Mouse (Mus musculus) E14TG2a.4 (cell line): ENCODE results near the gene Smyd1.

Source experiments
- H3K27me3 ChIP-seq: 2 replicates; pipeline ENCODE4 v1.6.1; 2014; ENCODE audit warnings: low read length, control low read depth; ENCODE audit not compliant: insufficient read depth
- H3K36me3 ChIP-seq: 2 replicates; pipeline ENCODE4 v1.6.1; 2014; ENCODE audit warnings: low read length, control low read depth; ENCODE audit not compliant: insufficient read depth
- H3K4me1 ChIP-seq: replicated peaks from 2 replicates; pipeline ENCODE4 v1.6.1; 2014; ENCODE audit warnings: low read depth, low read length, control low read depth
- H3K4me3 ChIP-seq: replicated peaks from 2 replicates; pipeline ENCODE4 v1.5.1; 2014; ENCODE audit warnings: mild to moderate bottlenecking, low read length
- H3K9me3 ChIP-seq: 2 replicates; pipeline ENCODE4 v1.6.1; 2014; ENCODE audit warnings: low read length, control low read depth
- CTCF ChIP-seq: conservative IDR thresholded peaks from 2 replicates; pipeline ENCODE4 v1.5.1; 2014; ENCODE audit warnings: low read length
- NANOG ChIP-seq: IDR thresholded peaks from 2 replicates; pipeline ENCODE4 v1.6.1; 2014; ENCODE audit warnings: borderline replicate concordance, low read length, mixed read lengths
- POU5F1 ChIP-seq: IDR thresholded peaks from 2 replicates; pipeline ENCODE4 v1.6.1; 2014; ENCODE audit warnings: low read length, borderline replicate concordance

The Smyd1 gene

DNA sequence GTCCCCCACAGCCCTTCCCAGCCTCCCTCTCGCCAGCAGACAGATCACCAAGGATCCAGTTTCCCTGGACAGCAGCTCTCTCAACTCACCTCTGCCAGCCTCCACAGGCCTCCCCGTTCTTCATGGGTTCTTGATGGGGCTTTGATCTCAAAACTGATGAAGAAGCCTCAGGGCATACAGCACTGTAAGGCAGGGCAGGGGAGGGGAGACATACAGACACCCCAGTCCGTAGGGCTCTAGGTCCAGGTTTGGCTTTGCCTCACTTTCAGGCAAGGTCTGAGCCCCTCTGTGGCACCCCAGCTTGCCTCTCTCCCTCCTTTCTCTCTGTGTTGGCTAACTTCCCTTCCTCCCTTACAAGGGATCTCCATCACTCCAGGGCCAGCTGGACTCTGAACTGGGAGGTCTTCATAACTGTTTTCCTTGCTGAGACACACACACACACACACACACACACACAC is at the start of gene Smyd1:
Gene Smyd1, minus strand, starts transcription at position 408 of the 458 bp plus-strand sequence.
- Histone ChIP-seq H3K4me1 (peaks cover 4% of the 10 kb centered on the region; the same call in 1 of the 2 replicates), H3K4me3 (no peak within 1 kb of the TSS; the same call in 1 of the 2 replicates), H3K27me3 (peaks cover 4% of the 10 kb centered on the region; the same call in 1 of the 2 replicates), H3K36me3 (no peaks in the 10 kb centered on the region), H3K9me3 (no peaks in the 10 kb centered on the region)
- TF ChIP-seq NANOG, result no peak
- no peak for TF ChIP-seq CTCF

DNA sequence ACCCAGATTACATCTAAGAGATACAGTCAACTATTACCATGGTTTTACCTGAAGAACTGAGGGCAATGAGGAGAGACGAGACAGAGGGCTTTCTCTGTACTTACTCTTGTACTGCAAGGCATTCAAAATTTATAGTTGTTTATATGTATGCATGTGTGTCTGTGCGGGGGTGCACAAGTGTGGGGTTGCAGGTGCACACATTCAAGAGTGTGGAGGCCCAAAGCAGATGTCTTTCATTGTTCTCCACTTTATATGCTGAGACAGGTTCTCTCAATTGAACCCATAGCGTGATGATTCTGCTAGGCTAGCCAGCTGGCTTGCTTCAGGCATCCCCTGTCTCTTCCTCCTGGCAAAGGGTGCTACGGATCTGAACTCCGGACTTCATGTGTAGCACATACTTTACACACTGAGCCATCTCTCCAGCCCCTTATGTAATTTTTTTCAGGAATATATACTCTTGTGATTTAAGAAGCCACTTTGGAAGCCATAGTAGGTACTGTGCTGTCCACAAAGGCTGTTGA is 49.1 kb upstream of the Smyd1 start:
- Histone ChIP-seq H3K4me3 (no peak overlapping the region), H3K27me3 (peaks cover 18% of the 10 kb centered on the region), H3K4me1 (peaks cover 14% of the 10 kb centered on the region), H3K9me3 (no peaks in the 10 kb centered on the region), H3K36me3 (no peaks in the 10 kb centered on the region)
- no peak for TF ChIP-seq CTCF
- no peak for TF ChIP-seq NANOG
- TF ChIP-seq POU5F1, result no peak

DNA sequence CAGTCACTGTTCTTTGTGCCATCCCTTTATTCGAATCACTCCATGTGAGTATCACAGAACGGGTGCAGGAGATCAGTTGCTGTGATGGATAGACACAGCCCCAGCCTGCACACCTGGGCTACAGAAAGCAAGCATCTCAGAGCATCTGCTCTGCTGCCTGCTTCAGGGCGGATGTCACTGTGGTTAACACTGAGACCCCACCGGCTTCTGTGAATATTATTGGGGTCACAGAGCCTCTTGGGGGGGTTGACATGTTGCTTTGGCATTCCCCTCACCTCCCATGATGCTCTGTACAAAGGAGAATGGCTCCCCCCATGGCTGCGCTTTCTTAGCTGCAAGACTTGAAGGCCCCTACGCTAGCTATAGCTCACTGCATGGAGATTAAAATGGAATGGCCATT is 47.4 kb upstream of the Smyd1 start:
- peaks cover 9% of the 10 kb centered on the region for H3K4me1 ChIP-seq
- no peak overlapping the region for H3K4me3 ChIP-seq
- H3K9me3 ChIP-seq, result no peaks in the 10 kb centered on the region
- TF ChIP-seq CTCF, result no peak
- no peak for TF ChIP-seq POU5F1
- TF ChIP-seq NANOG, result no peak
- peaks cover 17% of the 10 kb centered on the region for H3K27me3 ChIP-seq
- no peaks in the 10 kb centered on the region for H3K36me3 ChIP-seq

DNA sequence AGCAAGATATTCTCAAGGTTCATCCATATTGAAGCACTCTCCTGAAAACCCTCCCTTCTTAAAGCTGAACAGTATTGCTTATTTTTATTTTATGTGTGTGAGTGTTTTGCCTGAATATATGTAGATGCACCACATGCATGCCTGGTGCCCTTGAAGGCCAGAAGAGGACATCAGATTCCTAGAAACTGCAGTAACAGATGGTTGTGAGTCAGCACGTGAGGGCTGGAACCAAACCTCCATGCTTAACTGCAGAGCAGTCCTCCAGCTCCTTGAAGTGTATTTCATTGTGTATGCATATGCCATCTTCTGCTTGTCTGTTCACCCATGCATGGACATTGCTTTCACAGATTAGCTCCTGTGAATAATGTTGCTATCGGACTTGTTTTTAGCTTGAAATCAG is 42.0 kb upstream of the Smyd1 start:
- H3K36me3 ChIP-seq, result no peaks in the 10 kb centered on the region
- H3K9me3 ChIP-seq, result no peaks in the 10 kb centered on the region
- no peaks in the 10 kb centered on the region for H3K27me3 ChIP-seq
- TF ChIP-seq POU5F1 (no peak), CTCF (no peak), NANOG (no peak)
- H3K4me3 ChIP-seq, result no peak overlapping the region
- H3K4me1 ChIP-seq, result peaks cover 7% of the 10 kb centered on the region

- H3K4me3 ChIP-seq, result no peak overlapping the region
- H3K9me3 ChIP-seq, result no peaks in the 10 kb centered on the region
- no peaks in the 10 kb centered on the region for H3K36me3 ChIP-seq
- peaks cover 7% of the 10 kb centered on the region for H3K4me1 ChIP-seq
- H3K27me3 ChIP-seq, result no peaks in the 10 kb centered on the region
- TF ChIP-seq POU5F1, result no peak
- TF ChIP-seq CTCF, result no peak
- no peak for TF ChIP-seq NANOG
Measured at GRCm38 (mm10) chr6:71361156-71361670, 39.2 kb upstream of the Smyd1 start.

DNA sequence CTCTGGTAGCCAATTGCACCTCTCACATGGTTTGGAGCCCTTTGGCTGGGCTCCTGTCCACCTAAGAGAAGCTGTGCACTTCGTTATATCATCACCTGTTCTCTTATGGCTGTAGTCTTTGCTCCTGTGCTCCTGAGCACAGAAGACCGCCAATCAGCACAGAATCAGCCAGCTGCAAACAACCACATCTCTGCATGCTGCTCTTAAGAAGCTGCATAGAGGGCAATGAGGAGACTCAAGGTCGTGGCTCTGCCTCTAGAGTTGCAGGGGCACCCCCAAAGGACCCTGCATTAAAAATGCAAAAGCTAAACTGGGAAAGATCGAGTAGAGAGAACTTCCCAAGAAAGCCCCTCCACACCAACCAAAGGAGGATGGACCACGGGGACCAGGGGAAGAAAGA is 38.7 kb upstream of the Smyd1 start:
- TF ChIP-seq CTCF (no peak), POU5F1 (no peak), NANOG (no peak)
- H3K4me1 ChIP-seq, result peaks cover 7% of the 10 kb centered on the region
- no peaks in the 10 kb centered on the region for H3K36me3 ChIP-seq
- no peaks in the 10 kb centered on the region for H3K27me3 ChIP-seq
- H3K9me3 ChIP-seq, result no peaks in the 10 kb centered on the region
- H3K4me3 ChIP-seq, result no peak overlapping the region

DNA sequence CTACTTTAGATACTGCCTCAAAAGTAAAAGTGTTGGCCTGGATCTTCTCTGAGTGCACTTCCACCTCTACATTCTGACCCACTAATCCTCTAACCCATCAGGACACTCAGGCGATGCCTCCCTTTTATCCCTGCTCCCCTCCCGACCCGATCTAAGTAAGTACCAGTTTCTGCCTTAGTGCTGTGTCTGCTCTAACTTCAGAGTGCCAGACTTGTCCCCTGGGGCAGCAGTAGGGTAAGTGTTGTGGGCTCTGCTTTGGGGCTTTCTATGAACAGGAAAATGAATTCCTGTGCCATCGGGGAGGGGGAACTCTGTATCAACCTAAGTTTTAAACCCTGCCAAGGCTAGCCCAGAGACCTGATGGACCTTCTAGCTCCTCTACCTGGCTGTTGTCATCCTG is 38.2 kb upstream of the Smyd1 start:
- H3K9me3 ChIP-seq, result no peaks in the 10 kb centered on the region
- H3K4me1 ChIP-seq, result peaks cover 7% of the 10 kb centered on the region
- H3K27me3 ChIP-seq, result no peaks in the 10 kb centered on the region
- H3K4me3 ChIP-seq, result no peak overlapping the region
- TF ChIP-seq NANOG (no peak), CTCF (no peak), POU5F1 (no peak)
- H3K36me3 ChIP-seq, result no peaks in the 10 kb centered on the region

GRCm38 (mm10) chr6:71357493-71357892 is 35.5 kb upstream of the Smyd1 start:
- TF ChIP-seq NANOG (no peak), CTCF (no peak), POU5F1 (no peak)
- Histone ChIP-seq H3K9me3 (no peaks in the 10 kb centered on the region), H3K4me1 (peaks cover 7% of the 10 kb centered on the region), H3K27me3 (no peaks in the 10 kb centered on the region), H3K4me3 (no peak overlapping the region), H3K36me3 (no peaks in the 10 kb centered on the region)

DNA sequence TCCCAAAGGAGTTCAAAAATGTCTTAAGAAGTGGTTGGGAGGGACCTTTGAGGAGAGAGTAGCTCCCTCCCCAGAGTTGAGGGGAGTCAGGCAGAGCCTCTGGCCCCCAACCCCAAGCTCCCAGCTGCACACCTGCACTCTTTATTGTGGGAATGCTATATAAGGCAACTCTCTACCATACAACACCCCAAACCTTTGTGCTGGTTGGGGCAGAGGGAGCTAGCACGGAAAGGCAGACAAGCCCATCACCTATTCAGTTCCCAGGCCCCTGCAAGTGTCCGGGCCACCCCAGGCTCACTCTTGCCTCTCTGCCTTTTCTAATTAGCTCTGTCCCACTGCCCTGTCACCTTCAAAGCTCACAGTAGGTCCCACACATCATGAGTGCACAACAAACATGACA is 31.7 kb upstream of the Smyd1 start:
- no peak for TF ChIP-seq POU5F1
- no peak for TF ChIP-seq NANOG
- no peak for TF ChIP-seq CTCF
- H3K4me1 ChIP-seq, result no peaks in the 10 kb centered on the region
- H3K36me3 ChIP-seq, result no peaks in the 10 kb centered on the region
- H3K4me3 ChIP-seq, result no peak overlapping the region
- no peaks in the 10 kb centered on the region for H3K9me3 ChIP-seq
- H3K27me3 ChIP-seq, result no peaks in the 10 kb centered on the region
